Mouse (Mus musculus) neural tube, embryonic 14.5 days (tissue): ENCODE measurements around the gene Olfr16. TPM values are rescaled to one million over a fixed set of nuclear protein-coding genes. Genes with fewer than 3 reads are reported as not detected.

Source experiments
- ATAC-seq: fragments of 200-750 bp; cut with Nextera tagmentation; 2 replicates; pipeline ENCODE4 v1.8.0; 2017; ENCODE audit warnings: low read depth, mild to moderate bottlenecking, moderate TSS enrichment, moderate library complexity
- H3K27ac ChIP-seq: fragments of 300-500 bp; sonication (generic); 2 replicates; pipeline ENCODE4 v1.5.1; 2014; ENCODE audit warnings: low read depth, mild to moderate bottlenecking, control low read depth, low read length, moderate library complexity, mixed read lengths
- H3K27me3 ChIP-seq: fragments of 300-500 bp; sonication (generic); 2 replicates; pipeline ENCODE4 v1.6.1; 2014; ENCODE audit warnings: low read length; ENCODE audit not compliant: control insufficient read depth, insufficient read depth
- H3K36me3 ChIP-seq: fragments of 300-500 bp; sonication (generic); 2 replicates; pipeline ENCODE4 v1.6.1; 2014; ENCODE audit warnings: low read length, mixed read lengths; ENCODE audit not compliant: control insufficient read depth, insufficient read depth
- H3K4me1 ChIP-seq: fragments of 300-500 bp; sonication (generic); 2 replicates; pipeline ENCODE4 v1.6.1; 2014; ENCODE audit warnings: low read length; ENCODE audit not compliant: control insufficient read depth, insufficient read depth
- H3K4me2 ChIP-seq: fragments of 300-500 bp; sonication (generic); 2 replicates; pipeline ENCODE4 v1.6.1; 2014; ENCODE audit warnings: mild to moderate bottlenecking, low read depth, low read length, control low read depth
- H3K4me3 ChIP-seq: fragments of 300-500 bp; sonication (generic); 2 replicates; pipeline ENCODE4 v1.5.1; 2014; ENCODE audit warnings: low read depth, low read length, control low read depth, mixed read lengths
- H3K9ac ChIP-seq: fragments of 300-500 bp; sonication (generic); replicated peaks from 2 replicates; pipeline ENCODE4 v1.6.1; 2014; ENCODE audit warnings: low read depth, mild to moderate bottlenecking, control low read depth, low read length, mixed read lengths
- H3K9me3 ChIP-seq: fragments of 300-500 bp; sonication (generic); 2 replicates; pipeline ENCODE4 v1.6.1; 2016; ENCODE audit warnings: low read length; ENCODE audit not compliant: control insufficient read depth
- WGBS: fragments of 180-500 bp; shearing (Covaris S2); extraction: QIAGEN DNeasy Blood & Tissue Kit; methylation state at CpG from one replicate; pipeline ENCODE4 v1.1.7; 2014; 5-methylcytosine and 5-hydroxymethylcytosine counted together
- polyA plus RNA-seq: library from polyadenylated mRNA; unstranded; fragments of >200 nt; fragmentation: Nextera tagmentation; extraction: Ambion mirVana; gene quantifications from 2 replicates; pipeline ENCODE4 v1.2.1, GENCODE M21; 2014

Gene Olfr16
- polyA plus RNA-seq, 1 experiment from 2014 or later = not detected

- Histone ChIP-seq H3K4me3 (no peak overlapping the region), H3K9ac (no peak overlapping the region), H3K27me3 (no peaks in the 10 kb centered on the region), H3K9me3 (no peaks in the 10 kb centered on the region), H3K4me2 (no peak overlapping the region), H3K27ac (no peak overlapping the region), H3K36me3 (no peaks in the 10 kb centered on the region), H3K4me1 (no peaks in the 10 kb centered on the region)
- 88% methylated on average over 3 of the region's 3 CpGs for WGBS
- no peak for ATAC-seq
Measured at GRCm38 (mm10) chr1:172990635-172991009, 40.4 kb downstream of the Olfr16 start.

Other genes starting within 250 kb of the Olfr16 start
- gene Apcs, start 55.4 kb upstream of the Olfr16 start, polyA plus RNA-seq = not detected in 2 replicates
- not detected in 2 replicates for gene Olfr1408, start 187.0 kb downstream of the Olfr16 start, polyA plus RNA-seq
- gene Olfr1406, start 240.2 kb downstream of the Olfr16 start, polyA plus RNA-seq = not detected in 2 replicates
- gene Olfr218, start 247.4 kb downstream of the Olfr16 start, polyA plus RNA-seq = not detected in 2 replicates